Mouse (Mus musculus): ENCODE measurements around the gene Atf1. TPM values are rescaled to one million over a fixed set of nuclear protein-coding genes. Genes with fewer than 3 reads are reported as not detected.
A peak's percentile ranks its signal among the peaks of the same experiment; 100 is the strongest.

Gene Atf1
- polyA plus RNA-seq, 1 experiment from 2014 or later, result 46.9 TPM

- H3K9me3 ChIP-seq, result no peaks in the 10 kb centered on the region
- peak overlapping the region; percentile 42 for H3K27ac ChIP-seq
- H3K4me2 ChIP-seq, result no peak overlapping the region
- WGBS, result 45% methylated on average over 14 of the region's 14 CpGs
- peaks cover 6% of the 10 kb centered on the region; the same call in 1 of the 2 replicates for H3K4me1 ChIP-seq
- ATAC-seq (ENCODE audit: insufficient read depth, low FRiP score, low read depth), result 0 out of 2 replicates have a peak, but pooled peaks have one; percentile 23
- no peak overlapping the region for H3K4me3 ChIP-seq (replicated peaks)
- H3K36me3 ChIP-seq, result peaks cover 33% of the 10 kb centered on the region
- H3K27me3 ChIP-seq (replicated peaks), result no peaks in the 10 kb centered on the region
- H3K9ac ChIP-seq, result no peak overlapping the region
Measured at GRCm38 (mm10) chr15:100188962-100189404, 38.6 kb upstream of the Atf1 start.

- Histone ChIP-seq H3K27ac (no peak overlapping the region), H3K36me3 (peaks cover 33% of the 10 kb centered on the region)
- 84% methylated on average over 5 of the region's 5 CpGs for WGBS
Measured at GRCm38 (mm10) chr15:100190083-100190482, 37.5 kb upstream of the Atf1 start.

GRCm38 (mm10) chr15:100198983-100199745, 28.5 kb upstream of the Atf1 start:
- peaks cover 15% of the 10 kb centered on the region; the same call in 1 of the 2 replicates for H3K36me3 ChIP-seq
- no peak overlapping the region for H3K9ac ChIP-seq
- no peaks in the 10 kb centered on the region for H3K9me3 ChIP-seq
- no peaks in the 10 kb centered on the region for H3K27me3 ChIP-seq (replicated peaks)
- no peak for ATAC-seq (ENCODE audit: insufficient read depth, low FRiP score, low read depth)
- no peak overlapping the region for H3K4me2 ChIP-seq
- H3K27ac ChIP-seq, result no peak overlapping the region
- no peak overlapping the region for H3K4me3 ChIP-seq (replicated peaks)
- H3K4me1 ChIP-seq, result 0 out of 2 replicates have a peak, but pooled peaks cover 4% of the 10 kb centered on the region
- 85% methylated on average over 11 of the region's 11 CpGs for WGBS

More at GRCm38 (mm10) chr15:100190083-100190482, 37.5 kb upstream of the Atf1 start:
- Histone ChIP-seq H3K9me3 (no peaks in the 10 kb centered on the region), H3K27me3 (replicated peaks) (no peaks in the 10 kb centered on the region), H3K9ac (no peak overlapping the region), H3K4me2 (no peak overlapping the region), H3K4me3 (replicated peaks) (no peak overlapping the region), H3K4me1 (peaks cover 6% of the 10 kb centered on the region; the same call in 1 of the 2 replicates)
- ATAC-seq (ENCODE audit: insufficient read depth, low FRiP score, low read depth), result no peak

GRCm38 (mm10) chr15:100199790-100200189, 27.8 kb upstream of the Atf1 start:
- 0 out of 2 replicates have a peak, but pooled peaks cover 4% of the 10 kb centered on the region for H3K4me1 ChIP-seq
- H3K4me3 ChIP-seq (replicated peaks), result no peak overlapping the region
- H3K27me3 ChIP-seq (replicated peaks), result no peaks in the 10 kb centered on the region
- no peak overlapping the region for H3K9ac ChIP-seq
- no peak for ATAC-seq (ENCODE audit: insufficient read depth, low FRiP score, low read depth)
- no peak overlapping the region for H3K4me2 ChIP-seq
- H3K36me3 ChIP-seq, result peaks cover 15% of the 10 kb centered on the region; the same call in 1 of the 2 replicates
- 71% methylated on average over 3 of the region's 3 CpGs for WGBS
- no peak overlapping the region for H3K27ac ChIP-seq
- H3K9me3 ChIP-seq, result no peaks in the 10 kb centered on the region

- H3K36me3 ChIP-seq, result peaks cover 18% of the 10 kb centered on the region; the same call in 1 of the 2 replicates
- H3K4me1 ChIP-seq, result 0 out of 2 replicates have a peak, but pooled peaks cover 4% of the 10 kb centered on the region
- no peaks in the 10 kb centered on the region for H3K9me3 ChIP-seq
- H3K9ac ChIP-seq, result no peak overlapping the region
- H3K27ac ChIP-seq, result no peak overlapping the region
- 94% methylated on average over 3 of the region's 3 CpGs for WGBS
- ATAC-seq (ENCODE audit: insufficient read depth, low FRiP score, low read depth), result no peak
- no peak overlapping the region for H3K4me2 ChIP-seq
- no peak overlapping the region for H3K4me3 ChIP-seq (replicated peaks)
- no peaks in the 10 kb centered on the region for H3K27me3 ChIP-seq (replicated peaks)
Measured at GRCm38 (mm10) chr15:100201806-100202205, 25.8 kb upstream of the Atf1 start.

- ATAC-seq (ENCODE audit: insufficient read depth, low FRiP score, low read depth), result no peak
- no peaks in the 10 kb centered on the region for H3K9me3 ChIP-seq
- 87% methylated on average over 4 of the region's 4 CpGs for WGBS
- H3K4me1 ChIP-seq, result 0 out of 2 replicates have a peak, but pooled peaks cover 4% of the 10 kb centered on the region
- H3K27ac ChIP-seq, result no peak overlapping the region
- H3K36me3 ChIP-seq, result peaks cover 22% of the 10 kb centered on the region; the same call in 1 of the 2 replicates
- no peak overlapping the region for H3K4me2 ChIP-seq
- no peak overlapping the region for H3K4me3 ChIP-seq (replicated peaks)
- H3K27me3 ChIP-seq (replicated peaks), result no peaks in the 10 kb centered on the region
- no peak overlapping the region for H3K9ac ChIP-seq
Measured at GRCm38 (mm10) chr15:100202431-100203015, 25.1 kb upstream of the Atf1 start.

- no peak overlapping the region for H3K9ac ChIP-seq
- 83% methylated on average over 1 of the region's 1 CpGs for WGBS
- H3K4me3 ChIP-seq (replicated peaks), result no peak overlapping the region
- H3K36me3 ChIP-seq, result peaks cover 25% of the 10 kb centered on the region
- ATAC-seq (ENCODE audit: insufficient read depth, low FRiP score, low read depth), result no peak
- H3K27ac ChIP-seq, result peak overlapping the region; percentile 31; the same call in 1 of the 2 replicates
- no peaks in the 10 kb centered on the region for H3K9me3 ChIP-seq
- 0 out of 2 replicates have a peak, but pooled peaks cover 4% of the 10 kb centered on the region for H3K4me1 ChIP-seq
- no peak overlapping the region for H3K4me2 ChIP-seq
- no peaks in the 10 kb centered on the region for H3K27me3 ChIP-seq (replicated peaks)
Measured at GRCm38 (mm10) chr15:100204574-100204973, 23.0 kb upstream of the Atf1 start.

- Histone ChIP-seq H3K4me1 (no peaks in the 10 kb centered on the region), H3K9ac (no peak overlapping the region), H3K9me3 (no peaks in the 10 kb centered on the region), H3K27me3 (replicated peaks) (no peaks in the 10 kb centered on the region), H3K4me2 (no peak overlapping the region), H3K4me3 (replicated peaks) (no peak overlapping the region), H3K27ac (no peak overlapping the region), H3K36me3 (peaks cover 49% of the 10 kb centered on the region)
- WGBS, result 95% methylated on average over 3 of the region's 3 CpGs
- no peak for ATAC-seq (ENCODE audit: insufficient read depth, low FRiP score, low read depth)
Measured at GRCm38 (mm10) chr15:100210013-100210412, 17.6 kb upstream of the Atf1 start.

- no peaks in the 10 kb centered on the region for H3K4me1 ChIP-seq
- no peak overlapping the region for H3K4me2 ChIP-seq
- 89% methylated on average over 2 of the region's 2 CpGs for WGBS
- no peak overlapping the region for H3K27ac ChIP-seq
- H3K9me3 ChIP-seq, result no peaks in the 10 kb centered on the region
- peaks cover 35% of the 10 kb centered on the region for H3K36me3 ChIP-seq
- H3K4me3 ChIP-seq (replicated peaks), result no peak overlapping the region
- H3K27me3 ChIP-seq (replicated peaks), result no peaks in the 10 kb centered on the region
- no peak for ATAC-seq (ENCODE audit: insufficient read depth, low FRiP score, low read depth)
- no peak overlapping the region for H3K9ac ChIP-seq
Measured at GRCm38 (mm10) chr15:100213339-100213738, 14.3 kb upstream of the Atf1 start.

GRCm38 (mm10) chr15:100215092-100215491, 12.5 kb upstream of the Atf1 start:
- Histone ChIP-seq H3K36me3 (peaks cover 29% of the 10 kb centered on the region), H3K4me2 (no peak overlapping the region), H3K9me3 (no peaks in the 10 kb centered on the region), H3K4me3 (replicated peaks) (no peak overlapping the region), H3K27ac (no peak overlapping the region), H3K27me3 (replicated peaks) (no peaks in the 10 kb centered on the region), H3K4me1 (no peaks in the 10 kb centered on the region), H3K9ac (no peak overlapping the region)
- WGBS, result 89% methylated on average over 11 of the region's 11 CpGs
- ATAC-seq (ENCODE audit: insufficient read depth, low FRiP score, low read depth), result no peak

- no peak overlapping the region for H3K4me2 ChIP-seq
- H3K36me3 ChIP-seq, result peaks cover 22% of the 10 kb centered on the region
- H3K27me3 ChIP-seq (replicated peaks), result no peaks in the 10 kb centered on the region
- ATAC-seq (ENCODE audit: insufficient read depth, low FRiP score, low read depth), result no peak
- H3K4me3 ChIP-seq (replicated peaks), result no peak overlapping the region
- 90% methylated on average over 9 of the region's 9 CpGs for WGBS
- no peak overlapping the region for H3K27ac ChIP-seq
- no peak overlapping the region for H3K9ac ChIP-seq
- H3K9me3 ChIP-seq, result no peaks in the 10 kb centered on the region
- no peaks in the 10 kb centered on the region for H3K4me1 ChIP-seq
Measured at GRCm38 (mm10) chr15:100216173-100216572, 11.4 kb upstream of the Atf1 start.

GRCm38 (mm10) chr15:100218018-100218417, 9.6 kb upstream of the Atf1 start:
- Histone ChIP-seq H3K9ac (no peak overlapping the region), H3K27ac (no peak overlapping the region), H3K27me3 (replicated peaks) (no peaks in the 10 kb centered on the region), H3K4me3 (replicated peaks) (no peak overlapping the region), H3K9me3 (no peaks in the 10 kb centered on the region), H3K4me1 (no peaks in the 10 kb centered on the region), H3K4me2 (no peak overlapping the region), H3K36me3 (peaks cover 14% of the 10 kb centered on the region)
- ATAC-seq (ENCODE audit: insufficient read depth, low FRiP score, low read depth), result no peak
- 94% methylated on average over 3 of the region's 3 CpGs for WGBS

All from stomach, embryonic 15.5 days (tissue).